Comparison of ENCODE assay signal across 8 mouse cellular contexts in genomic region chrX:133690822-133691221, GRCm38 (mm10). TPM values are rescaled to one million over a fixed set of nuclear protein-coding genes. Genes with fewer than 3 reads are reported as not detected.
DNase-seq lines count a peak whose midpoint lies in the region; ATAC-seq and TF ChIP-seq lines count a peak whose summit lies in the region.

No protein-coding gene starts in this region.

- TF ChIP-seq RAD21 in MEL (IDR thresholded peaks at IDR 0.05; ENCODE audit: low read depth, low read length): no peak

- no peak; a peak in 1 of 4 replicates for TF ChIP-seq EP300 in MEL (IDR thresholded peaks at IDR 0.05; ENCODE audit: low read depth in 1 of 2, low read length in 2 of 2)
- no peak for TF ChIP-seq EP300 in heart, postnatal 0 days (IDR thresholded peaks at IDR 0.05; ENCODE audit: low read depth)

- no peak for TF ChIP-seq CTCF in gastrocnemius, adult 2 months (IDR thresholded peaks at IDR 0.05)
- no peak for TF ChIP-seq CTCF in MEL (IDR thresholded peaks at IDR 0.05 in 2 of 3, conservative IDR thresholded peaks at IDR 0.05 in 1 of 3; ENCODE audit: control insufficient read depth in 1 of 3, insufficient read depth in 1 of 3, low read depth in 2 of 3, low read length in 3 of 3, poor library complexity in 1 of 3, severe bottlenecking in 1 of 3)
- no peak for TF ChIP-seq CTCF in heart, postnatal 0 days (IDR thresholded peaks at IDR 0.05; ENCODE audit: low read depth)

- H3K36me3 ChIP-seq in MEL (ENCODE audit: control insufficient read depth in 1 of 2, insufficient read depth in 2 of 2, low read length in 2 of 2): peaks cover 0 to 2% of the 10 kb centered on the region in 2 experiments; a peak in 1 of 4 replicates
- no peaks in the 10 kb centered on the region for H3K36me3 ChIP-seq in heart, postnatal 0 days (replicated peaks; ENCODE audit: control insufficient read depth, insufficient read depth, low read length)
- no peaks in the 10 kb centered on the region for H3K36me3 ChIP-seq in midbrain, embryonic 11.5 days (ENCODE audit: control insufficient read depth, insufficient read depth, low read length)

- no peaks in the 10 kb centered on the region; the same call in 1 of the 2 replicates for H3K79me2 ChIP-seq in MEL (ENCODE audit: control insufficient read depth, insufficient read depth, low read length, poor library complexity)

- DNase-seq in gastrocnemius, adult 2 months: no peak
- no peak for DNase-seq in gastrocnemius, postnatal 25 days
- no peak for DNase-seq in MEL (ENCODE audit: low read depth, low spot score)
- DNase-seq in heart, postnatal 0 days (ENCODE audit: low spot score): no peak
- DNase-seq in midbrain, embryonic 11.5 days (ENCODE audit: low spot score, missing footprints): no peak
- no peak for DNase-seq in left cerebral cortex, postnatal 4 days
- no peak for DNase-seq in left cerebral cortex, adult 18-20 months (ENCODE audit: low spot score in 2 of 2)
- no peak for DNase-seq in kidney, postnatal 4 days

- intact Hi-C loops in gastrocnemius, adult 2 months (cut with DNase I): no loop called here
- intact Hi-C loops in left cerebral cortex, postnatal 4 days (cut with DNase I): no loop called here

- TF ChIP-seq POLR2A in MEL (IDR thresholded peaks at IDR 0.05; ENCODE audit: control insufficient read depth in 1 of 2, insufficient read depth in 1 of 2, low read depth in 1 of 2, low read length in 2 of 2, poor library complexity in 1 of 2): no peak

- no peaks in the 10 kb centered on the region for H3K9me3 ChIP-seq in MEL (replicated peaks; ENCODE audit: insufficient read depth, low read length)
- H3K9me3 ChIP-seq in heart, postnatal 0 days (replicated peaks; ENCODE audit: control insufficient read depth, low read length): no peaks in the 10 kb centered on the region
- no peaks in the 10 kb centered on the region for H3K9me3 ChIP-seq in midbrain, embryonic 11.5 days (ENCODE audit: control insufficient read depth, low read length)

- 23% methylated on average over 10 of the region's 11 CpGs for WGBS in heart, postnatal 0 days
- WGBS in midbrain, embryonic 11.5 days: 17% methylated on average over 11 of the region's 11 CpGs

- no peak for ATAC-seq in heart, postnatal 0 days (ENCODE audit: insufficient read depth, low read depth)
- ATAC-seq in midbrain, embryonic 11.5 days (ENCODE audit: low FRiP score): no peak

- peak overlapping the region; percentile 61 for H3K27ac ChIP-seq in gastrocnemius, adult 2 months
- H3K27ac ChIP-seq in MEL (ENCODE audit: control insufficient read depth, low read depth, low read length): peak overlapping the region; percentile 78
- no peak overlapping the region for H3K27ac ChIP-seq in heart, postnatal 0 days (ENCODE audit: low read depth)
- H3K27ac ChIP-seq in midbrain, embryonic 11.5 days (ENCODE audit: low read depth, low read length): no peak overlapping the region

- H3K4me1 ChIP-seq in MEL (ENCODE audit: control insufficient read depth in 1 of 2, insufficient read depth in 2 of 2, low read length in 2 of 2): 0 out of 4 replicates have a peak, but pooled peaks cover 0 to 2% of the 10 kb centered on the region in 2 experiments
- no peaks in the 10 kb centered on the region for H3K4me1 ChIP-seq in heart, postnatal 0 days (ENCODE audit: control insufficient read depth, insufficient read depth)
- H3K4me1 ChIP-seq in midbrain, embryonic 11.5 days (ENCODE audit: control insufficient read depth, insufficient read depth, low read length): no peaks in the 10 kb centered on the region

- H3K4me2 ChIP-seq in heart, postnatal 0 days (ENCODE audit: low read depth, low read length): peak overlapping the region; percentile 80
- peak overlapping the region; percentile 72 for H3K4me2 ChIP-seq in midbrain, embryonic 11.5 days

- H3K9ac ChIP-seq in MEL (ENCODE audit: control insufficient read depth, low read depth, low read length, poor library complexity, severe bottlenecking): peak overlapping the region; percentile 67
- H3K9ac ChIP-seq in heart, postnatal 0 days (replicated peaks; ENCODE audit: low read depth, low read length): no peak overlapping the region
- H3K9ac ChIP-seq in midbrain, embryonic 11.5 days (ENCODE audit: low read length): no peak overlapping the region

- peak overlapping the region; percentile 64 for H3K4me3 ChIP-seq in gastrocnemius, adult 2 months
- peak overlapping the region; percentile 75 to 85 for H3K4me3 ChIP-seq in MEL (ENCODE audit: control insufficient read depth in 1 of 2, insufficient read depth in 1 of 2, low read depth in 2 of 2, low read length in 2 of 2)
- peak overlapping the region; percentile 59 for H3K4me3 ChIP-seq in heart, postnatal 0 days (ENCODE audit: low read depth, low read length)
- H3K4me3 ChIP-seq in midbrain, embryonic 11.5 days (ENCODE audit: low read depth, low read length): peak overlapping the region; percentile 30

- no peaks in the 10 kb centered on the region for H3K27me3 ChIP-seq in MEL (ENCODE audit: control insufficient read depth in 1 of 2, insufficient read depth in 2 of 2, low read length in 2 of 2)
- H3K27me3 ChIP-seq in heart, postnatal 0 days (ENCODE audit: control insufficient read depth, insufficient read depth, low read length): peaks cover 21% of the 10 kb centered on the region
- peaks cover 7% of the 10 kb centered on the region; the same call in 1 of the 2 replicates for H3K27me3 ChIP-seq in midbrain, embryonic 11.5 days (ENCODE audit: control insufficient read depth, insufficient read depth, low read length)

TF ChIP-seq in MEL, 35 proteins besides CTCF, POLR2A, EP300 and RAD21:
- TF ChIP-seq ZNF384 (IDR thresholded peaks at IDR 0.05; ENCODE audit: low read depth, low read length): peak; percentile 86
- no peak for TF ChIP-seq ELF1 (IDR thresholded peaks at IDR 0.05; ENCODE audit: low read depth, low read length)

RNA-seq across cellular contexts. Expression of gene Pcdh19, which starts 2.0 kb away (rescaled TPM):
- total RNA-seq in gastrocnemius, adult 2 months (2021): 1 to 10 TPM; 3.1 to 4.4 TPM
- 1 to 10 TPM; 3.3 to 5.9 TPM for total RNA-seq in gastrocnemius, postnatal 25 days (2021)
- total RNA-seq in MEL (2012; rRNA removed): 0.04 TPM in 1 of 2 replicates, not detected in the other
- not detected for polyA plus RNA-seq in MEL (2012; ENCODE audit: insufficient read depth in 1 of 2, insufficient read length in 2 of 2, low read depth in 1 of 2, low replicate concordance in 2 of 2, missing spikeins in 1 of 2)
- 4.3 and 4.7 TPM in 2 replicates for total RNA-seq in heart, postnatal 0 days (2014; rRNA removed; ENCODE audit: low replicate concordance)
- 1.2 and 1.4 TPM in 2 replicates for polyA plus RNA-seq in heart, postnatal 0 days (2015; fragmentation: Nextera tagmentation; extraction: Ambion mirVana)
- polyA plus RNA-seq in midbrain, embryonic 11.5 days (2014; fragmentation: Nextera tagmentation; extraction: Ambion mirVana): 3.8 and 4.5 TPM in 2 replicates
- total RNA-seq in left cerebral cortex, postnatal 4 days (2021): 10 to 100 TPM; 93.4 to 96.2 TPM
- 10 to 100 TPM; 30.9 to 37.3 TPM for total RNA-seq in left cerebral cortex, adult 18-20 months (2021)

Comparison
In these comparisons a context has a peak if more than half of its experiments do, and no peak if none do; other contexts are left out.
1. H3K27ac ChIP-seq: peak in gastrocnemius, adult 2 months (single experiment) and MEL (single experiment); none in heart, postnatal 0 days (single experiment) and midbrain, embryonic 11.5 days (single experiment).
2. H3K4me3 ChIP-seq: peak in every context shown above with its lines; median percentile 80 in MEL; 64 in gastrocnemius, adult 2 months; 59 in heart, postnatal 0 days; 30 in midbrain, embryonic 11.5 days.